Mouse (Mus musculus) heart, adult 2 months (tissue): Measurements from ENCODE around the gene Thsd4.

Experiments used
- EP300 ChIP-seq: fragments of 200-500 bp; IDR thresholded peaks from 2 replicates; pipeline ENCODE4 v1.6.1; 2011; ENCODE audit warnings: low read depth, low read length, control low read depth; ENCODE audit not compliant: insufficient read depth
- POLR2A ChIP-seq: fragments of 200-500 bp; IDR thresholded peaks from 2 replicates; pipeline ENCODE4 v1.6.1; 2011; ENCODE audit warnings: mild to moderate bottlenecking, low read depth, low read length, control low read depth; ENCODE audit not compliant: insufficient read depth

DNA sequence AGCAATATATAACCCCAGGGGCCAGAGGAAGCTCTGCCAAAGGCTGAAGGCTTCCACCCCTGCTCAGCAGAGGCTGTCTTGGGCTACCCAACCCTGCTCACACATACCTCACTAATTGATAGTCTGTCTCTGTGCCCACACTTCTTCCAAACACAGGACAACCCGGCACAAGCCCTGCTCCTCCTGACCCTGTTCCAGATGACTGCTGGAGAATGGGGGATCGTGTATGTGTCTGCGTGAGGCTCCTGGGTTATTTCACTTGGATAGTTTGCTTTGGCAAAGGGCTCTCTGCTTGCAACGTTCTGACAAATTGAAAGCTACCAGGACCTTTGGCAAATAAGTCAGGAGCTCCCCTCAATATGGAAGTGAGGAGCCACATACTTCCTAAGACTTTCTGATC, 33.0 kb downstream of the Thsd4 start:
- TF ChIP-seq POLR2A (no peak), EP300 (no peak)
